Mouse (Mus musculus) gastrocnemius, postnatal 36 days (tissue): ENCODE data around the gene Zbtb49. TPM values are rescaled to one million over a fixed set of nuclear protein-coding genes. Genes with fewer than 3 reads are reported as not detected.

Source experiments
- total RNA-seq, 2 experiments: library from RNA; stranded (reverse); gene quantifications; 2 replicates each; pipeline ENCODE4 v1.2.3; 2021

Zbtb49 gene
- total RNA-seq, 2 experiments from 2014 or later, result 2.1 to 3.8 TPM

Other genes with a start within 250 kb of the Zbtb49 start
- 10 to 100 TPM; 13.7 to 15.4 TPM for gene Stx18, start 181.7 kb downstream of the Zbtb49 start, total RNA-seq
- gene Nsg1, start 60.5 kb downstream of the Zbtb49 start, total RNA-seq, result 1 to 10 TPM; 2.7 to 2.9 TPM
- gene Lyar, start within 50 bp of the Zbtb49 start, total RNA-seq, result 10 to 100 TPM; 13.0 to 19.1 TPM
- 1 to 10 TPM; 8.3 to 8.7 TPM for gene Tmem128, start 39.7 kb upstream of the Zbtb49 start, total RNA-seq
- under 1 TPM; 0.13 to 0.25 TPM for gene Otop1, start 55.5 kb upstream of the Zbtb49 start, total RNA-seq
- not detected for gene Drd5, start 98.9 kb upstream of the Zbtb49 start, total RNA-seq